Mouse (Mus musculus) liver, embryonic 16.5 days (tissue): ENCODE measurements around the gene Kcnc3. TPM values are rescaled to one million over a fixed set of nuclear protein-coding genes. Genes with fewer than 3 reads are reported as not detected.
A peak's percentile ranks its signal among the peaks of the same experiment; 100 is the strongest.

Source experiments
- ATAC-seq: fragments of 200-750 bp; cut with Nextera tagmentation; 2 replicates; pipeline ENCODE4 v1.8.0; 2017; ENCODE audit warnings: low read depth, mild to moderate bottlenecking, moderate number of reproducible peaks, moderate library complexity
- H3K27ac ChIP-seq: fragments of 300-500 bp; sonication (generic); 2 replicates; pipeline ENCODE4 v1.5.1; 2014; ENCODE audit warnings: mild to moderate bottlenecking, low read length
- H3K27me3 ChIP-seq: fragments of 300-500 bp; sonication (generic); 2 replicates; pipeline ENCODE4 v1.6.1; 2014; ENCODE audit warnings: low read depth, low read length, mixed read lengths; ENCODE audit not compliant: control insufficient read depth, insufficient read depth
- H3K36me3 ChIP-seq: fragments of 300-500 bp; sonication (generic); 2 replicates; pipeline ENCODE4 v1.6.1; 2014; ENCODE audit warnings: mild to moderate bottlenecking; ENCODE audit not compliant: control insufficient read depth, insufficient read depth
- H3K4me1 ChIP-seq: fragments of 300-500 bp; sonication (generic); 2 replicates; pipeline ENCODE4 v1.6.1; 2014; ENCODE audit warnings: low read depth, low read length, mixed read lengths; ENCODE audit not compliant: control insufficient read depth
- H3K4me2 ChIP-seq: fragments of 300-500 bp; sonication (generic); 2 replicates; pipeline ENCODE4 v1.6.1; 2014; ENCODE audit warnings: low read depth, low read length, mixed read lengths
- H3K4me3 ChIP-seq: fragments of 300-500 bp; sonication (generic); 2 replicates; pipeline ENCODE4 v1.5.1; 2014; ENCODE audit warnings: low read depth, mild to moderate bottlenecking, low read length
- H3K9ac ChIP-seq: fragments of 300-500 bp; sonication (generic); 2 replicates; pipeline ENCODE4 v1.6.1; 2014; ENCODE audit warnings: low read depth, low read length
- H3K9me3 ChIP-seq: fragments of 300-500 bp; sonication (generic); replicated peaks from 2 replicates; pipeline ENCODE4 v1.6.1; 2016; ENCODE audit warnings: low read length; ENCODE audit not compliant: control insufficient read depth
- WGBS: fragments of 180-500 bp; shearing (Covaris S2); extraction: QIAGEN DNeasy Blood & Tissue Kit; methylation state at CpG from one replicate; pipeline ENCODE4 v1.1.7; 2014; ENCODE audit not compliant: insufficient replicate concordance; 5-methylcytosine and 5-hydroxymethylcytosine counted together
- polyA plus RNA-seq: library from polyadenylated mRNA; unstranded; fragments of >200 nt; fragmentation: Nextera tagmentation; extraction: Ambion mirVana; gene quantifications from 2 replicates; pipeline ENCODE4 v1.2.1, GENCODE M21; 2015

Gene Kcnc3
- polyA plus RNA-seq, 1 experiment from 2014 or later = 0.06 TPM

GRCm38 (mm10) chr7:44596996-44597538 lies 6.6 kb downstream of the Kcnc3 start:
- no peak overlapping the region for H3K4me2 ChIP-seq
- no peaks in the 10 kb centered on the region; the same call in 1 of the 2 replicates for H3K4me1 ChIP-seq
- no peak overlapping the region for H3K4me3 ChIP-seq
- H3K9me3 ChIP-seq = no peaks in the 10 kb centered on the region
- 35% methylated on average over 5 of the region's 5 CpGs for WGBS
- H3K27ac ChIP-seq = no peak overlapping the region
- H3K9ac ChIP-seq = no peak overlapping the region
- H3K27me3 ChIP-seq = peaks cover 30% of the 10 kb centered on the region
- H3K36me3 ChIP-seq = no peaks in the 10 kb centered on the region
- no peak for ATAC-seq

- no peak for ATAC-seq
- H3K4me1 ChIP-seq = no peaks in the 10 kb centered on the region; the same call in 1 of the 2 replicates
- WGBS = 55% methylated on average over 4 of the region's 4 CpGs
These were observed 7.2 kb downstream of the Kcnc3 start for GRCm38 (mm10) chr7:44597666-44598065.

DNA sequence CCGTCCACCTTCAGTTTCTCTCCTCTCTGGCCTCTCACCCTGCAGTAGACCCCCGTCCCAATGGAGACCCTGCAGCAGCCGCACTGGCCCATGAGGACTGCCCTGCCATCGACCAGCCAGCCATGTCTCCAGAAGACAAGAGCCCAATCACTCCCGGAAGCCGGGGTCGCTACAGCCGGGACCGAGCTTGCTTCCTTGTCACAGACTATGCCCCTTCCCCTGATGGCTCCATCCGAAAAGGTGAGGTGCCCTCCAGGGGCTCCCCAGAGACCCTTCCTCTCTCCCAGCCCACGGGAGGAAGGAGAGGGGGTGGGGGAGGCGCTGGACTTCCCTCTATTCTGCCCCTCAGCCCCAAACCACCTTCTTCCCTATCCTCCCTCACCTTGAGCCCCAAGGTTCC lies 7.9 kb downstream of the Kcnc3 start:
- H3K27ac ChIP-seq = no peak overlapping the region
- H3K4me1 ChIP-seq = no peaks in the 10 kb centered on the region; the same call in 1 of the 2 replicates
- no peak overlapping the region for H3K9ac ChIP-seq
- ATAC-seq = no peak
- no peaks in the 10 kb centered on the region for H3K9me3 ChIP-seq
- 66% methylated on average over 11 of the region's 12 CpGs for WGBS
- no peak overlapping the region for H3K4me3 ChIP-seq
- H3K27me3 ChIP-seq = peaks cover 30% of the 10 kb centered on the region
- no peak overlapping the region for H3K4me2 ChIP-seq
- no peaks in the 10 kb centered on the region for H3K36me3 ChIP-seq

More at GRCm38 (mm10) chr7:44597666-44598065, 7.2 kb downstream of the Kcnc3 start:
- Histone ChIP-seq H3K9me3 (no peaks in the 10 kb centered on the region), H3K27me3 (peaks cover 30% of the 10 kb centered on the region), H3K36me3 (no peaks in the 10 kb centered on the region), H3K27ac (no peak overlapping the region), H3K9ac (no peak overlapping the region), H3K4me3 (no peak overlapping the region), H3K4me2 (no peak overlapping the region)

- Histone ChIP-seq H3K36me3 (no peaks in the 10 kb centered on the region), H3K4me1 (no peaks in the 10 kb centered on the region), H3K9me3 (no peaks in the 10 kb centered on the region), H3K27me3 (peaks cover 45% of the 10 kb centered on the region), H3K4me3 (no peak overlapping the region), H3K4me2 (no peak overlapping the region), H3K9ac (no peak overlapping the region), H3K27ac (no peak overlapping the region)
- no peak for ATAC-seq
- WGBS = 48% methylated on average over 10 of the region's 10 CpGs
These were observed 10.3 kb downstream of the Kcnc3 start for GRCm38 (mm10) chr7:44600691-44601262.

DNA sequence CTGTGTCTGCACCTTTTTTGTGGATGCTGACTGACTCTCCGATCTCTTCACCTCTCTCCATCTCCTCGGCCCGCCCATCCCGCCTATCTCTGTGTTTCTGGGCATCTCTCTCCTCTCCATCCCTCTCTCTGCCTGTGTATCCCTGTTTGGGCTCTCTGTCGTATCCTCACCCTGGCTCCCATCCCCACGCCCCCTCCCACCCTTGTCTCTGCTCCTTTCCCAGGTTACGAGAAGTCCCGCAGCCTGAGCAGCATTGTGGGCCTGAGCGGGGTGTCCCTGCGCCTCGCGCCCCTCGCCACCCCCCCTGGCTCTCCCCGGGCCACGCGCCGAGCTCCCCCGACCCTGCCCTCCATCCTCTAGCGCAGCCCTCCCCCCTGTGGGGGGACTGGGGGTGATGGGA lies 11.2 kb downstream of the Kcnc3 start:
- Histone ChIP-seq H3K27me3 (peaks cover 52% of the 10 kb centered on the region), H3K36me3 (no peaks in the 10 kb centered on the region), H3K9me3 (no peaks in the 10 kb centered on the region), H3K27ac (no peak overlapping the region), H3K4me3 (no peak overlapping the region), H3K4me2 (no peak overlapping the region), H3K4me1 (no peaks in the 10 kb centered on the region), H3K9ac (no peak overlapping the region)
- no peak for ATAC-seq
- WGBS = 13% methylated on average over 19 of the region's 19 CpGs

- WGBS = 15% methylated on average over 11 of the region's 11 CpGs
These were observed 12.0 kb downstream of the Kcnc3 start for GRCm38 (mm10) chr7:44602443-44602842.

GRCm38 (mm10) chr7:44603186-44603855 lies 12.9 kb downstream of the Kcnc3 start:
- Histone ChIP-seq H3K4me3 (no peak overlapping the region), H3K4me2 (no peak overlapping the region), H3K36me3 (no peaks in the 10 kb centered on the region), H3K27me3 (peaks cover 54% of the 10 kb centered on the region), H3K9ac (no peak overlapping the region), H3K9me3 (no peaks in the 10 kb centered on the region), H3K4me1 (no peaks in the 10 kb centered on the region), H3K27ac (no peak overlapping the region)
- no peak for ATAC-seq
- 2% methylated on average over 20 of the region's 20 CpGs for WGBS

More at GRCm38 (mm10) chr7:44602443-44602842, 12.0 kb downstream of the Kcnc3 start:
- Histone ChIP-seq H3K36me3 (no peaks in the 10 kb centered on the region), H3K4me2 (no peak overlapping the region), H3K4me1 (no peaks in the 10 kb centered on the region), H3K9me3 (no peaks in the 10 kb centered on the region), H3K4me3 (no peak overlapping the region), H3K27ac (no peak overlapping the region), H3K27me3 (peaks cover 54% of the 10 kb centered on the region), H3K9ac (no peak overlapping the region)
- ATAC-seq = no peak

- ATAC-seq = no peak
- H3K4me1 ChIP-seq = no peaks in the 10 kb centered on the region
- peaks cover 54% of the 10 kb centered on the region for H3K27me3 ChIP-seq
- no peak overlapping the region for H3K9ac ChIP-seq
- no peak overlapping the region for H3K27ac ChIP-seq
- peak overlapping the region; percentile 43 for H3K4me2 ChIP-seq
- no peaks in the 10 kb centered on the region for H3K36me3 ChIP-seq
- peak overlapping the region; percentile 25; the same call in 1 of the 2 replicates for H3K4me3 ChIP-seq
- 3% methylated on average over 24 of the region's 25 CpGs for WGBS
- H3K9me3 ChIP-seq = no peaks in the 10 kb centered on the region
These were observed 13.7 kb downstream of the Kcnc3 start for GRCm38 (mm10) chr7:44604139-44604606.

GRCm38 (mm10) chr7:44604619-44605018 lies 14.2 kb downstream of the Kcnc3 start:
- Histone ChIP-seq H3K4me2 (no peak overlapping the region), H3K27ac (no peak overlapping the region), H3K27me3 (peaks cover 54% of the 10 kb centered on the region), H3K4me3 (no peak overlapping the region), H3K36me3 (no peaks in the 10 kb centered on the region), H3K4me1 (no peaks in the 10 kb centered on the region), H3K9me3 (no peaks in the 10 kb centered on the region), H3K9ac (no peak overlapping the region)
- ATAC-seq = no peak
- 5% methylated on average over 8 of the region's 8 CpGs for WGBS
